Mouse (Mus musculus): ENCODE measurements around the gene Capn10. TPM values are rescaled to one million over a fixed set of nuclear protein-coding genes. Genes with fewer than 3 reads are reported as not detected.

The Capn10 gene
- 31.6 and 34.4 TPM in 2 replicates for polyA plus RNA-seq (2015; fragmentation: Nextera tagmentation; extraction: Ambion mirVana)

- Histone ChIP-seq H3K36me3 (ENCODE audit: control insufficient read depth, insufficient read depth) (peaks cover 9% of the 10 kb centered on the region), H3K9me3 (ENCODE audit: control insufficient read depth) (no peaks in the 10 kb centered on the region)
- no peak; the same call in 1 of the 2 replicates for TF ChIP-seq CTCF (IDR thresholded peaks at IDR 0.05; ENCODE audit: low read depth)
Observed at GRCm38 (mm10) chr1:92934182-92934827, at the start of gene Capn10. TSS of gene Capn10 (plus strand) at chr1:92934376.

DNA sequence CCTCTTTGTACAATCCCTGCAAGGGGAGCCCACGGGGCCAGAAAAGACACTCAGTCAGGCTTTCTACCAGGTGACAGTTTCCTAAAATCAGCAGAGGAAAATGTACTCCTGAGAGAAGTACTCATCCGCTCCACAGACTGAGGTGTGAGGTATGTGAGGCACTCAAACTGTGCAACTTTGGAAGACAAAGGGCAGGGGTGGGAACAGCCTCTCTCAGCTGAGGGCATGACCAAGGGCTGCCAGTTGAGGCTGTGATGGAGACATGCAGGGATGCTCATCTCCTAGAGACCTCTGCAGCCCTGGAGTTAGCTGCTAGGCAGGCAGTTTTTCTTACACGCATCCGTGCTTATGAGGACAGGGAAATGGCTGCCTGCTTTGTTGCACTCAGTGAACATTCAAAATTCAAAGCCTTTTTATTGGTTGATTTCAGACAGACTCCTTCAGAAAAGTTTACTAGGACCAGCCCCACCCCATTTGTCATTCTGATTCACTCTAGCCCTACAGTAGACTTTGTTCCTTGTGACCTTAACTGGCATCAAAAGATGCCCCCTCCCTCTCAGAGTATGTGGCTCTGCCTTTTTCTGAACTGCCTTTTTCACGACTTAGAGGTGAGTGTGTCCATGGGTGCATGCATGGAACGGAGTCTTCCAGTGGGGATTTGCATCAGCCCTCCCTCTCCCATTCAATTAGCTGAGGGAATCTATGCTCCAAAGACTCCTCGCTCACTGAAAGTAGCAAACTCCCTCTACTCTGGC, 45.1 kb upstream of the Capn10 start:
- 65% methylated on average over 7 of the region's 7 CpGs for WGBS
- no peaks in the 10 kb centered on the region for H3K36me3 ChIP-seq (ENCODE audit: control insufficient read depth, insufficient read depth)
- no peaks in the 10 kb centered on the region for H3K4me1 ChIP-seq (replicated peaks; ENCODE audit: control insufficient read depth, insufficient read depth, low read length)
- no peak overlapping the region for H3K4me3 ChIP-seq (ENCODE audit: low read depth, low read length)
- no peak overlapping the region for H3K4me2 ChIP-seq (replicated peaks; ENCODE audit: low read depth)
- H3K9me3 ChIP-seq (ENCODE audit: control insufficient read depth), result no peaks in the 10 kb centered on the region
- TF ChIP-seq CTCF (IDR thresholded peaks at IDR 0.05; ENCODE audit: low read depth), result no peak
- no peaks in the 10 kb centered on the region for H3K27me3 ChIP-seq (replicated peaks; ENCODE audit: control insufficient read depth, insufficient read depth, low read length)
- H3K27ac ChIP-seq (ENCODE audit: low read depth, low read length), result no peak overlapping the region
- H3K9ac ChIP-seq (ENCODE audit: low read depth, low read length), result no peak overlapping the region
- ATAC-seq, result no peak

More at GRCm38 (mm10) chr1:92934182-92934827, at the start of gene Capn10:
- Histone ChIP-seq H3K9ac (ENCODE audit: low read depth, low read length) (peak within 1 kb of the TSS; percentile 57), H3K4me3 (ENCODE audit: low read depth, low read length) (peak within 1 kb of the TSS; percentile 52), H3K4me1 (replicated peaks; ENCODE audit: control insufficient read depth, insufficient read depth, low read length) (peaks cover 3% of the 10 kb centered on the region), H3K27ac (ENCODE audit: low read depth, low read length) (peak within 1 kb of the TSS; percentile 88), H3K4me2 (replicated peaks; ENCODE audit: low read depth) (peak within 1 kb of the TSS; percentile 72), H3K27me3 (replicated peaks; ENCODE audit: control insufficient read depth, insufficient read depth, low read length) (no peaks in the 10 kb centered on the region)
- WGBS, result under 1% methylated on average over 45 of the region's 45 CpGs
- ATAC-seq, result peak; percentile 94

GRCm38 (mm10) chr1:92892791-92893190, 41.4 kb upstream of the Capn10 start:
- H3K9me3 ChIP-seq (ENCODE audit: control insufficient read depth), result no peaks in the 10 kb centered on the region
- no peaks in the 10 kb centered on the region for H3K4me1 ChIP-seq (replicated peaks; ENCODE audit: control insufficient read depth, insufficient read depth, low read length)
- no peaks in the 10 kb centered on the region for H3K36me3 ChIP-seq (ENCODE audit: control insufficient read depth, insufficient read depth)
- no peak for TF ChIP-seq CTCF (IDR thresholded peaks at IDR 0.05; ENCODE audit: low read depth)
- H3K27me3 ChIP-seq (replicated peaks; ENCODE audit: control insufficient read depth, insufficient read depth, low read length), result no peaks in the 10 kb centered on the region
- WGBS, result 66% methylated on average over 3 of the region's 3 CpGs
- H3K4me3 ChIP-seq (ENCODE audit: low read depth, low read length), result no peak overlapping the region
- no peak overlapping the region for H3K27ac ChIP-seq (ENCODE audit: low read depth, low read length)
- no peak overlapping the region for H3K9ac ChIP-seq (ENCODE audit: low read depth, low read length)
- H3K4me2 ChIP-seq (replicated peaks; ENCODE audit: low read depth), result no peak overlapping the region
- no peak for ATAC-seq

DNA sequence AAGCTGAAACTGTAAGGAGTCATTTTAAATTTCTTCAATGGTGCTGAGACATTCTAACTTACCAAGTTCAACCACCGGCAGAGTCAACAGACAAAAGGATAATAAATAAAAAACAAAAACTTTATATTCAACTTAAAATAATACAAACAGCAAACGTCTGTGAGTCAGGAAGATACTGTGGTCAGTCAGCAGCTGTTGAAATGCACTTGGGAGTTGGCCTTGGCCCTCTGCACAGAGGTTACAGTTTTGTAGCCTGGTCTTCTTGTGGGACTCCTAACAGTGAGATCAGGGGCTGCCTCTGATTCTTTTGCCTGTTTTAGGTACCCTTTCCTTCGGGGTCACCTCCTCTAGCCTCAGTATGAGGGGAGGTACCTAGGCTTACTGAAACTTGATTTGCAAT, 40.3 kb upstream of the Capn10 start:
- no peaks in the 10 kb centered on the region for H3K36me3 ChIP-seq (ENCODE audit: control insufficient read depth, insufficient read depth)
- no peaks in the 10 kb centered on the region for H3K4me1 ChIP-seq (replicated peaks; ENCODE audit: control insufficient read depth, insufficient read depth, low read length)
- WGBS, result 66% methylated on average over 3 of the region's 3 CpGs
- no peaks in the 10 kb centered on the region for H3K27me3 ChIP-seq (replicated peaks; ENCODE audit: control insufficient read depth, insufficient read depth, low read length)
- no peak for TF ChIP-seq CTCF (IDR thresholded peaks at IDR 0.05; ENCODE audit: low read depth)
- H3K27ac ChIP-seq (ENCODE audit: low read depth, low read length), result no peak overlapping the region
- no peak overlapping the region for H3K9ac ChIP-seq (ENCODE audit: low read depth, low read length)
- H3K4me3 ChIP-seq (ENCODE audit: low read depth, low read length), result no peak overlapping the region
- H3K4me2 ChIP-seq (replicated peaks; ENCODE audit: low read depth), result no peak overlapping the region
- ATAC-seq, result no peak
- H3K9me3 ChIP-seq (ENCODE audit: control insufficient read depth), result no peaks in the 10 kb centered on the region

GRCm38 (mm10) chr1:92895089-92895488, 39.1 kb upstream of the Capn10 start:
- H3K27ac ChIP-seq (ENCODE audit: low read depth, low read length), result no peak overlapping the region
- no peaks in the 10 kb centered on the region for H3K27me3 ChIP-seq (replicated peaks; ENCODE audit: control insufficient read depth, insufficient read depth, low read length)
- no peak overlapping the region for H3K9ac ChIP-seq (ENCODE audit: low read depth, low read length)
- peak; percentile 93 for TF ChIP-seq CTCF (IDR thresholded peaks at IDR 0.05; ENCODE audit: low read depth)
- no peak overlapping the region for H3K4me2 ChIP-seq (replicated peaks; ENCODE audit: low read depth)
- H3K36me3 ChIP-seq (ENCODE audit: control insufficient read depth, insufficient read depth), result no peaks in the 10 kb centered on the region
- no peak for ATAC-seq
- H3K9me3 ChIP-seq (ENCODE audit: control insufficient read depth), result no peaks in the 10 kb centered on the region
- H3K4me3 ChIP-seq (ENCODE audit: low read depth, low read length), result no peak overlapping the region
- 17% methylated on average over 3 of the region's 3 CpGs for WGBS
- no peaks in the 10 kb centered on the region for H3K4me1 ChIP-seq (replicated peaks; ENCODE audit: control insufficient read depth, insufficient read depth, low read length)

DNA sequence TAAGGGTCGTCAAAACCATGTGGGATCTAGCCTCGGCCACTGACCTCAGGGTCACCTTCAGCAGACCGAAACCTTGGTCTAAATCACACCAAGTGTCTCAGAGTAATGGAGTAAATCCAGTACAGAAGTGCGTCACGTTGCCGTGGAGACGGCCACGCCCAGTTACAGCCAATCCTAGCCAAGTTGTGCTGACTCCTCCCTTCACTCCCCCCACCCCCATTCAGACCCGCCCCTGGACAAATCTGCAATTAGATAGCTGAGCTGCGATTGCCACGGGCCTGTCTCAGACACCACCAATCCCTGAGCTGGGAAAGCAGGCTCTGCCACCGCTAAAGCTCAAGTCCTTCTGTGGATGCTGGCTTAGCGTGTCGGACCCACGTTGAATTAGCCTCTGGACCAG, 31.4 kb upstream of the Capn10 start, which contains the start of gene Ankmy1:
TSS of gene Ankmy1 (minus strand) at position 121 of the 400 bp plus-strand sequence.
- 0 out of 2 replicates have a peak, but pooled peaks cover 8% of the 10 kb centered on the region for H3K4me1 ChIP-seq (replicated peaks; ENCODE audit: control insufficient read depth, insufficient read depth, low read length)
- no peak within 1 kb of the TSS for H3K27ac ChIP-seq (ENCODE audit: low read depth, low read length)
- peak within 1 kb of the TSS; percentile 58 for H3K4me2 ChIP-seq (replicated peaks; ENCODE audit: low read depth)
- H3K27me3 ChIP-seq (replicated peaks; ENCODE audit: control insufficient read depth, insufficient read depth, low read length), result no peaks in the 10 kb centered on the region
- under 1% methylated on average over 15 of the region's 15 CpGs for WGBS
- ATAC-seq, result peak; percentile 8
- H3K36me3 ChIP-seq (ENCODE audit: control insufficient read depth, insufficient read depth), result no peaks in the 10 kb centered on the region
- H3K9ac ChIP-seq (ENCODE audit: low read depth, low read length), result no peak within 1 kb of the TSS
- no peaks in the 10 kb centered on the region for H3K9me3 ChIP-seq (ENCODE audit: control insufficient read depth)
- peak within 1 kb of the TSS; percentile 18 for H3K4me3 ChIP-seq (ENCODE audit: low read depth, low read length)
- TF ChIP-seq CTCF (IDR thresholded peaks at IDR 0.05; ENCODE audit: low read depth), result no peak
